Mouse (Mus musculus) heart, postnatal 0 days (tissue): ENCODE results near the gene Acsl5. TPM values are rescaled to one million over a fixed set of nuclear protein-coding genes. Genes with fewer than 3 reads are reported as not detected.

Experiments used
- ATAC-seq: fragments of 200-750 bp; cut with Nextera tagmentation; 2 replicates; pipeline ENCODE4 v1.8.0; 2017; ENCODE audit warnings: low read depth, moderate number of reproducible peaks, moderate library complexity; ENCODE audit not compliant: insufficient read depth
- DNase-seq: peaks from one replicate; pipeline ENCODE4 v3.0.0-alpha.2; 2016; ENCODE audit warnings: low spot score
- H3K27ac ChIP-seq: fragments of 300-500 bp; sonication (generic); 2 replicates; pipeline ENCODE4 v1.5.1; 2014; ENCODE audit warnings: low read depth, mild to moderate bottlenecking
- H3K27me3 ChIP-seq: fragments of 300-500 bp; sonication (generic); 2 replicates; pipeline ENCODE4 v1.6.1; 2014; ENCODE audit warnings: low read length, mixed read lengths; ENCODE audit not compliant: control insufficient read depth, insufficient read depth
- H3K36me3 ChIP-seq: fragments of 300-500 bp; sonication (generic); replicated peaks from 2 replicates; pipeline ENCODE4 v1.6.1; 2014; ENCODE audit warnings: low read length, mixed read lengths; ENCODE audit not compliant: control insufficient read depth, insufficient read depth
- H3K4me1 ChIP-seq: fragments of 300-500 bp; sonication (generic); 2 replicates; pipeline ENCODE4 v1.6.1; 2014; ENCODE audit warnings: antibody characterized with exemption; ENCODE audit not compliant: control insufficient read depth, insufficient read depth
- H3K4me2 ChIP-seq: fragments of 300-500 bp; sonication (generic); 2 replicates; pipeline ENCODE4 v1.6.1; 2014; ENCODE audit warnings: low read depth, mild to moderate bottlenecking, low read length, moderate library complexity
- H3K4me3 ChIP-seq: fragments of 300-500 bp; sonication (generic); 2 replicates; pipeline ENCODE4 v1.5.1; 2014; ENCODE audit warnings: low read depth, low read length
- H3K9ac ChIP-seq: fragments of 300-500 bp; sonication (generic); replicated peaks from 2 replicates; pipeline ENCODE4 v1.6.1; 2014; ENCODE audit warnings: low read depth, low read length, mixed read lengths
- H3K9me3 ChIP-seq: fragments of 300-500 bp; sonication (generic); replicated peaks from 2 replicates; pipeline ENCODE4 v1.6.1; 2016; ENCODE audit warnings: low read length; ENCODE audit not compliant: control insufficient read depth
- CTCF ChIP-seq: IDR thresholded peaks from 2 replicates; pipeline ENCODE4 v1.5.1; 2016; ENCODE audit warnings: antibody characterized with exemption, control low read depth, low read depth
- EP300 ChIP-seq: IDR thresholded peaks from 2 replicates; pipeline ENCODE4 v1.6.1; 2016; ENCODE audit warnings: antibody characterized with exemption, low read depth
- WGBS: fragments of 180-500 bp; shearing (Covaris S2); extraction: QIAGEN DNeasy Blood & Tissue Kit; methylation state at CpG from one replicate; pipeline ENCODE4 v1.1.7; 2014; 5-methylcytosine and 5-hydroxymethylcytosine counted together
- polyA plus RNA-seq: library from polyadenylated mRNA; unstranded; fragments of >200 nt; fragmentation: Nextera tagmentation; extraction: Ambion mirVana; gene quantifications from 2 replicates; pipeline ENCODE4 v1.2.1, GENCODE M21; 2015
- total RNA-seq: library from RNA; depleted of rRNA; stranded (reverse); fragments of >200 nt; gene quantifications from 2 replicates; pipeline ENCODE4 v1.2.3, GENCODE M21; 2014; ENCODE audit warnings: low replicate concordance

The Acsl5 gene
- total and polyA plus RNA-seq, 2 experiments from 2014 or later = 15.8 to 28.1 TPM

- ATAC-seq = no peak
- H3K4me3 ChIP-seq = no peak overlapping the region
- H3K27ac ChIP-seq = no peak overlapping the region
- no peak for DNase-seq
- 64% methylated on average over 7 of the region's 7 CpGs for WGBS
- TF ChIP-seq CTCF = peak; percentile 12; the same call in 1 of the 2 replicates
- TF ChIP-seq EP300 = no peak
- H3K9ac ChIP-seq = no peak overlapping the region
- H3K27me3 ChIP-seq = no peaks in the 10 kb centered on the region
- no peak overlapping the region for H3K4me2 ChIP-seq
- no peaks in the 10 kb centered on the region for H3K9me3 ChIP-seq
- H3K36me3 ChIP-seq = no peaks in the 10 kb centered on the region
- no peaks in the 10 kb centered on the region for H3K4me1 ChIP-seq
These were observed 24.6 kb upstream of the Acsl5 start for GRCm38 (mm10) chr19:55227135-55227534.

GRCm38 (mm10) chr19:55231081-55231480 lies 20.7 kb upstream of the Acsl5 start:
- Histone ChIP-seq H3K4me3 (no peak overlapping the region), H3K4me2 (no peak overlapping the region), H3K9me3 (no peaks in the 10 kb centered on the region), H3K4me1 (no peaks in the 10 kb centered on the region), H3K36me3 (no peaks in the 10 kb centered on the region), H3K27me3 (no peaks in the 10 kb centered on the region), H3K9ac (no peak overlapping the region), H3K27ac (no peak overlapping the region)
- WGBS = 65% methylated on average over 10 of the region's 10 CpGs
- ATAC-seq = no peak
- DNase-seq = no peak
- no peak for TF ChIP-seq CTCF
- TF ChIP-seq EP300 = no peak

GRCm38 (mm10) chr19:55232136-55232535 lies 19.6 kb upstream of the Acsl5 start:
- ATAC-seq (peak; percentile 87), DNase-seq (peak; percentile 76)
- WGBS = 35% methylated on average over 8 of the region's 8 CpGs
- Histone ChIP-seq H3K9me3 (no peaks in the 10 kb centered on the region), H3K4me1 (no peaks in the 10 kb centered on the region), H3K4me2 (no peak overlapping the region), H3K9ac (no peak overlapping the region), H3K36me3 (no peaks in the 10 kb centered on the region), H3K27me3 (no peaks in the 10 kb centered on the region), H3K27ac (no peak overlapping the region), H3K4me3 (no peak overlapping the region)
- TF ChIP-seq CTCF (no peak), EP300 (0 out of 2 replicates have a peak, but pooled peaks have one; percentile 15)

GRCm38 (mm10) chr19:55236026-55236425 lies 15.7 kb upstream of the Acsl5 start:
- Histone ChIP-seq H3K4me3 (no peak overlapping the region), H3K4me2 (no peak overlapping the region), H3K4me1 (no peaks in the 10 kb centered on the region), H3K27ac (no peak overlapping the region), H3K36me3 (no peaks in the 10 kb centered on the region), H3K9ac (no peak overlapping the region), H3K27me3 (0 out of 2 replicates have a peak, but pooled peaks cover 3% of the 10 kb centered on the region), H3K9me3 (no peaks in the 10 kb centered on the region)
- TF ChIP-seq CTCF = no peak
- TF ChIP-seq EP300 = no peak
- no peak for DNase-seq
- ATAC-seq = no peak
- WGBS = 35% methylated on average over 2 of the region's 2 CpGs

GRCm38 (mm10) chr19:55236564-55236963 lies 15.2 kb upstream of the Acsl5 start:
- ATAC-seq = no peak
- Histone ChIP-seq H3K4me1 (no peaks in the 10 kb centered on the region), H3K4me2 (no peak overlapping the region), H3K27me3 (0 out of 2 replicates have a peak, but pooled peaks cover 3% of the 10 kb centered on the region), H3K9me3 (no peaks in the 10 kb centered on the region), H3K9ac (no peak overlapping the region), H3K4me3 (no peak overlapping the region), H3K27ac (no peak overlapping the region), H3K36me3 (no peaks in the 10 kb centered on the region)
- 64% methylated on average over 5 of the region's 5 CpGs for WGBS
- no peak for DNase-seq
- TF ChIP-seq EP300 = no peak
- TF ChIP-seq CTCF = no peak

- ATAC-seq = no peak
- Histone ChIP-seq H3K36me3 (no peaks in the 10 kb centered on the region), H3K27me3 (0 out of 2 replicates have a peak, but pooled peaks cover 3% of the 10 kb centered on the region), H3K4me2 (no peak overlapping the region), H3K4me3 (no peak overlapping the region), H3K27ac (no peak overlapping the region), H3K4me1 (peaks cover under 1% of the 10 kb centered on the region; the same call in 1 of the 2 replicates), H3K9ac (no peak overlapping the region), H3K9me3 (no peaks in the 10 kb centered on the region)
- WGBS = 57% methylated on average over 6 of the region's 6 CpGs
- TF ChIP-seq CTCF (no peak), EP300 (no peak)
- no peak for DNase-seq
These were observed 11.8 kb upstream of the Acsl5 start for GRCm38 (mm10) chr19:55239766-55240426.
